15 mouse cellular contexts compared by ENCODE assay signal in the genomic region with DNA sequence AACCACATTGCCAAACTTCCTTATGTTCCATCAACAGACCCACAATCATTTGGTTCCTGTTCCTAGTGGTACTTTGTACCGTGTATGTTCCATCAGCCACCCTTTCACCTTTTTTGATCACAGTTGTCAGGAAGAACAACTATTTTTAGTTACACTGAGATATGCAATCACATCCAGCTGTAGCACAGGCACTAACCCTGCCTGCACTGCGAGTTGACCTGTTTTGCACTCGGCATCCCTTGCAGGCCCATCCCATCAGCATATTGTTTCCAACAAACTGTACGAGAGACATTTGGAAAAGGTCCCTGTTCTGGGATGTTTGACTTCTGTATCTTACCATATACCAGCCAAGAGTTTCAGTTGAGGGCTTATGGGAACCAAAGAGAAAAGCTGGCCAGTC.
"Had no signal": no experiment of that assay in that cellular context is flagged by ENCODE, and none has a peak within 500 bp of the region (broad histone marks: within the 10 kb centered on the region; RNA-seq: fewer than 3 reads in every experiment).

No protein-coding gene starts in this region.

- H3K36me3 ChIP-seq: liver, embryonic 13.5 days; stomach, embryonic 15.5 days had no signal

- H3K4me1 ChIP-seq: stomach, embryonic 15.5 days had no signal

- H3K4me2 ChIP-seq: liver, embryonic 13.5 days; midbrain, embryonic 11.5 days; stomach, embryonic 15.5 days had no signal

- H3K9me3 ChIP-seq: liver, embryonic 13.5 days; stomach, embryonic 15.5 days had no signal

- DNase-seq: kidney, postnatal 14 days; kidney, postnatal 4 days; layer of hippocampus, postnatal 36 days; liver, embryonic 13.5 days; lung, adult 2 months; lung, postnatal 14 days; lung, postnatal 4 days; midbrain, embryonic 14.5 days; right cerebral cortex, postnatal 4 days; spleen, adult 18-20 months; thymus, postnatal 25 days had no signal

- H3K9ac ChIP-seq: liver, embryonic 13.5 days; stomach, embryonic 15.5 days had no signal

- H3K27ac ChIP-seq: layer of hippocampus, adult 2 months; left cerebral cortex, adult 2 months; liver, embryonic 13.5 days; stomach, embryonic 15.5 days had no signal

- H3K27me3 ChIP-seq: liver, embryonic 13.5 days; stomach, embryonic 15.5 days had no signal

- H3K4me3 ChIP-seq: layer of hippocampus, adult 2 months; left cerebral cortex, adult 2 months; liver, embryonic 13.5 days; stomach, embryonic 15.5 days had no signal
